Mouse (Mus musculus) T-helper 2 cell (primary cell): Measurements from ENCODE around the gene Aff3.

ENCODE experiments used
- in situ Hi-C: fragments of 300-600 bp; cut with MboI, MseI; formaldehyde crosslinking; loops from one replicate; pipeline ENCODE4 v1.15.1; 2025; ENCODE audit warnings: high pct_unique_total_duplicates

The Aff3 gene

DNA sequence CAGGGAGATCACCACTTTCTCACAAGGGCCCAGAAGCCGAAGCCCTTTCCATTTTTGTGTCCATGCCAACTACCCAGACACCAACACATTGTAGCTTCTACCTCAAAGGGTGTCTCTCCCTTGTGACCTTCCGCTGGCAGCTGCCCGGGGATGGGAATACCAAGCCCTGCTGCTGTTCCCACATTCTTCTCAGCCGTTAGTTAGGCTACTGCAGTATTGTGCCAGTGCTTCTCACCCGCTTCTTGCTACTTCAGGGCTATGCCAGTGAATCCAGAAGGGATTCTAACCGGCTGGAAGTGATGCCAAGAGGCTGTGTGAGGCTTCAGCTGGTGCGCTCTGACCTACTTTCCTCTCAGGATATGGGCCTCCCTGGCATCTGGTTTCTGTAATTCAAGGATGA, 330.5 kb downstream of the Aff3 start:
- in situ Hi-C loops: no loop called here

DNA sequence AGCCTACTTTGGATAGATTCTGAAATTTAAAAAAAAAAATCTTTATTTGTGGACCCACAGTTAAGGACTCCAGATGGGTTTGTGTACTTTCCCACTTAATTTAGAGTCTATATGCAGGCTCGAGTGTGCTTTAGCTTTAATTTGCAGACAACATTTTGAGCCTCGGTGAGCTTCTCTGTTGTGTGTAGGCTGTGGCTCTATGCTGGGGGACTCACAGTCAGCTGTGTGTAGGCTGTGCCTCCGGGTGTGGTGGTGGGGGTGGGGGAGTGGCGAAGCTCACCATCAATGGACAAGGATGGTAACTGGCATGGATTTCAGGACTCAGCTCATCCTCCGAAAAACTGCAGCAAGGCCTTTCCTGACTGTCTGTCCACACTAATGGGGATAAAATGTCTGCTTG, 331.8 kb downstream of the Aff3 start:
- in situ Hi-C loops: no loop called here

DNA sequence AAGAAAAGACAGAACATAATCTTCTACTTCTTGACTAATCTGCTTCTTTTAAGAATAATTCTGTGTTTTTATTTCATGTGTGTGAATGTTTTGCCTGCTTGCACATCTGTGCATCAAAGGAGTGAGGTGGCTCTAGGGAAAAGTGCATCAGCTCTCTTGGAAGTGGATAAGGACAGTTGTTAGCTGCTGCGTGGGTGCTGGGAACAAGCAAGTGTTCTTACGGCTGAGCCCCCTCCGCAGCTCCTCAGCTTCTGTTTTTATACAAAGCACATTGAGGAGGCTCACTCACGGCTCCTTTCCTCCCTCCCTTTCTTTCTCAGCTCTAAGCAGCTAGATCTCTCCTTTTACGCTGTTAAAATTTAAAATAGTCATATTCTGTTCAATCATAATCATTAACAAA, 340.5 kb downstream of the Aff3 start:
- in situ Hi-C loops: no loop called here

DNA sequence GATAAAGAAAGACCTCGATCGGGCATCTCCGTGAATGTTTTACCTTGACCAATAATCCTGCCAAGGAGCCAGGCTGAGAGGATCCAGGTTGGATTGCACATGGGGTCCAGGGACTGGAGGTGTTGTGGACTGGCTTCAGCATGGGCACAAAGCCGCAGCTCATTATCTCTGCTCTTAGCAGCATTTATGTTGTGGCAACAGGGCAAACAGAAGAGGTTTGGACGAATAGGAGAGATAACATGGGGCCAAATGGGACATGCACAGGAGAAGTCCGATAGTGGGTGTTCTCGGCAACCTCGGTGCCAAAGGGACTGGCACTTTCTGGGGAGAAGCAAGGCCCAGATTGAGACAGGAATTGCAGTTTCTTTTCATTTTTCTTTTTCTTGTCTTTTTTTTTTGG, 342.9 kb downstream of the Aff3 start:
- in situ Hi-C loops: no loop called here

DNA sequence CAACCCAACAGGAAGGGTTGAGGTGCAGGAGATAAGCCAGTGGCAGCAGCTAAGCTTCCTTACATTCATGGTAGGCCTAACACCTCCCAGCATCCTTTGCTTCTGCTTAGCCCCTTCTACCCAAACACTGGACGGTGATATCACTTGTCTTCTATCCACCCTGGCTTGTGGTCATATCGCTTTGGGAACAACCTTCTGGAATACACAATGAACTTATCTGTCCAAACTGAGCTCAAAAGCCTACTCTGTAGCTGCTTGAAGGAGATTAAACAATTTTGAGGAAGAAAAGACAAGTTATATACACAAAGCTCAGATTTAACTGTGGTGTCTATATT, 343.8 kb downstream of the Aff3 start:
- in situ Hi-C loops: no loop called here

DNA sequence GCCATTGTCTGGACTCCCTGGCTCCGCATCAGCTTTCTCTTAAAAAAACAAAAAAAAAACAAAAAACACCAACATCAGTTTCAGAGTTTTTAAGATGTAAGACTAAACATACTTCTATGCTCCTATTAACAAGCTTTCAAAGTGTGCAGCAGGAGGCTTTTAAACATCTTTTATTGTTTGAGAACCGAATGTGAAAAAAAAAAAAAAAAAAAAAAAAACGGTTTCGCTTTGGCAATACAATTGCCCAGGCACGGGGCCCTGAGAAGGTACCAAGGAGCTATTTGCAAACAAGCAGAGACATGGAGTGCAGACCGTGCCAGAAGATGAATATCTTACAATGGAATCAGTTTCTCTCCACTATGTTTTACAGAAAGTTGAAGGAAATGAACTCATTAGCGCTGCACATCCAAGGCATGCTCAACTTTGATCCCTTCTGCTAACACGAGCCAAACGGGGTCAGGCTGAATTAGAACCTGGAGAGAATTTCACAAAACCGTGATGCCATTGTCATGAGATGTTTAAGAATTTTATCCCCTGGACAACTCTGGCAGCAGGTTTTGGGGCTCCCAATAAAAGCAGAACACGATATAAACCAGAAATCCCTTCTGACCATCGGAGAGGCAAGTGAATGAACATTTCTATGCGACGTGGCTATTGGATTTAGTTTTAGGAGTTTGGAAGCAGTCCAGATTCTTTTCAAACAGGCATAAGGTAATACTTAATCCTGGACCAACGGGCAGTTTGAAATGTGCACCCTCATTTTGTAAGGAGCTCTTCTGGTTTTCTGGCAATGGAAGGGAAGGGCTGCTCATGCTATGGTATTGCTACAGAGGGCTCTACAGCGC, 344.4 kb downstream of the Aff3 start:
- in situ Hi-C loops: no loop called here

DNA sequence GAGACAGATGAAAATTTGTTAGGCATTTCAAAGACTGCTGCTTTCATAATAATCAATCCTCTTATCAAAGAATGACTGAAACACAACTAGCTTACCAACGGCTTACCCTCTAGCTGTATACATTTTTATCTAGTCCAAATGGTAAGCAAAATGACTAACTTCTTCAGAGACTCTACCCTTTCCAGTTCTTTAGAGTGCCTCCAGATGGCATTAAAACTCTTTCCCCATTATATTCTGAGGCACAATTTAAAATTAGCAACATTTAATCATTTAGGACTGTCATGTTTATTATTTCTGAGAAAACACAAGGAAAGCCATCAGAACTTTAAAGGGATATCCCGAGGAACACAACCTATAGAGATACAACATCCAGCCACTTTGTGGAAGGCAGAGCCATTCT, 346.1 kb downstream of the Aff3 start:
- in situ Hi-C loops: no loop called here

DNA sequence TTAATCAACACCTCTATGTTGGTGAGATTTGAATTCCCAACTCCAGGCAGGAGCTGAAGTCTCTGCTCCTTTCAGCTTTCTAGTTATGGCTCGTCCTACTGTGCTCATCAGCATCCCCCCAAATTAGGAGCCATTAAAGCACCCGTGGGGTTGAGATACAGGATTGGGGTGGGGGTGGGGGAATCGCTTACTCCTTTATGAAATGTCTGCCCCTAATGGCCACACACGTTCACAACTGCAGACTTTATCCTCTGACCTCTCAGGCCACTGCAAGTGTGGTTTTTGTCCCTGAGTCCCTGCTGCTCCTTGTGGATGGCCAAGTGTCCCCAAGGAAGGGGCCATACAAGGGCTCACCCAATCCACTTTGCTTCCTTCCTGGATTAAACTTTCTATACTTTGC, 348.8 kb downstream of the Aff3 start:
- in situ Hi-C loops: no loop called here

DNA sequence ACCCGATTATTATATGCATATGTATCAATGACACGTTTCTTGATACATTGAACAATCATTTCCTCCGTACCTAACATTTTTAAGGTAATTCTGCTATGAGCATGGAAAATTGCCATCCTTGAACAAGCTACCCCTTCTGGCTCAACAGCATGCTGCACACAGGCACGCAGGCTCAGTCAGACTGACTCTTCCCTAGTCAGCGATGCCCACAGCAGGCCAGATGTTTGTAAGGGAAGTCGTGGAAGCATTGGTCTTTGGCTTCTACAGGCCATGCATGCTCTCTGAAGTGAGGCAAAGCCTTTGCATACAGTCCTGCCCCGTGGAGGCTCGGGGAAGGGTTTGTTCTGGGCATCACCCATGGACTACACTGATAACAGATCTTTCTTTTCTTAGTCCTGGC, 354.3 kb downstream of the Aff3 start:
- in situ Hi-C loops: no loop called here

DNA sequence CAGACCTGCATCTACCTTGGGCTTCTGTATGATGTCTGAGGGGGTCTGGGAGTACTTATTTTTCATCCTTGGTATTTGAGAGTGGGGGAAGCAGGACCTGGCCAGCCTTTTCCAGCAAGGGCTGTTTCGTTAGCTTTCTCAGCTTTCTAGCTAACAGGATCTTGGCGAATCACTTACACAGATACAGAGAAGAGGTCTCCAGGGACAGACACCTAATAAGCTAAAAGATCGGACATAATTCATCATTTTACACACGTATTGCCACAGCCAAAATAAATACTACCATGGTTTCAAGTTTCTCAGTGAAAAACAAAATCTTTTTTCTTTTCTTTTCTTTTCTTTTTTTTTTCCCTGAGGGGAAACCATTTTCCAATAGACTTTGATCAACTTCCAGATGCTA, 354.7 kb downstream of the Aff3 start:
- in situ Hi-C loops: no loop called here

DNA sequence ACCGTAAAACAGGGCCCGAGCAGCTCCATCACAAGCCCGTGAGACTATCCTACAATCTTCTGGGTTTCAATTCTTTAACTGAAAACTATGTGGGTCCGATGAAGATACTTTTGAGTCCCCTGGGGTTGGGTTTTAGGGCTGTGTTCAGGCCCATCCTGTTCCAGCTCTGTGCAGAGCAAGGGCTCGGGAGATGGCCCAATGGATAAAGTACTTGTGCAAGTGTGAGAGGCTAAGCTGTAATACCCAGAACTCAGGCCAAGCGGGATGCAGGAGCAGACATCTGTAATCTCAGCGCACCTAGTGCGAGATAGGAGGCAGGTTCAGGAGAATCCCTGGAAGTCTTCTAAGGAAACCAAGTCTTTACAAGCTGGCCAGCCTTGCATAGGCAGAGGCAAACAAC, 355.4 kb downstream of the Aff3 start:
- in situ Hi-C loops: no loop called here

DNA sequence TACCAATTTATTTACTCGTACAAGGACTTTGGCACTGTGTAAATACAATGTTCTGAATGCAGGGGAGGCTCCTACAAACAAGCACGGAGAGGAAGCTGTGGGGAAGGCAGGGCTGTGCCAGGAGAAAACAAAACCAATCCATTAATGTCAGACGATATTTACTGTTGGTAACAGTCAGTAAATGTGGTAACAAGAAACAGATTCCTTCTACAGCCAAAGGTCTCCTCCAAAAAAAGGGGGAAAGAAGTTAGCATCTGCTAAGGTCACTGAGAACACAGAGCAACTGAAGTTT, 356.1 kb downstream of the Aff3 start:
- in situ Hi-C loops: no loop called here

DNA sequence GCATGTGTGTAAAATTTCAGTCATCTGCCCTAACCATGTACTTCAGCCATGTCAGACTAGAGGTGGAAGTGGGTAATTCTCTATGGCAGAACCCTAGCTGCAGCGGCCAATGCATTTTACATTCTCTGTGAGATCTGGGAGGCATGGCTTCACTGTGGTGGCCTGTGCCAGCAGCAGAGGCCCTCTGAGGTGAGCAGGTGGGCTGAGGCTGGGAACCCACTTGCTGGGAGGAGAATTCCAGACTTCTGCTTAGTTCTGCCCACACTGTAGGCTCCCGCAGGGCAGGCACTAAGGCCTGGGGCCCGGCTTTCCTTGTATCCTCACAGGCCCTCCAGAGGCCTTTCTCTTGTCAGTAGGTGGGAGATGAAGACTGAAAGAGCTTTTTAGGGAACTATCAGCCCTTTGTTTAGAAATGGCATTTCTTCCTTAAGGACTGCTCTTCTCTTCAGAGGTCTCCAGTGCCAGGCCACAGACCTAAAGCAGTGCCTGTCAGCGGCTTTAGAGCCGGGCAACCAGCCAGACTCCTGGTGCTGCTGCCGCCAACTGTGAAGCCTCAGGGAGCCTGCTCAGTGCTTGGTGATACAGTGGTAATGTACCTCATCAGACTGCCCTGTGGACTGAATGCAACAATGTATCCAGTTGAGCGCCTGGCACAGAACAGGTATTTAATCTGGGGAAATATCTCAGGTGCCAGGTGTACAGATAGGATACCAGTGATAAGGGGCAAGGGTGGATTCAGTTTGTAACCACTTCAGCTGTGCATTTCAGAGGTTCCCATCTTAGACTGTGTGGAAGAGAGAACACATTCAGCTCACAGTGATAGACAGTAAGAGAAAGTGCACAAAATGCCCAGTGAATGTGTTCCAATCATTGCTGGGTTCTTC, 356.7 kb downstream of the Aff3 start:
- in situ Hi-C loops: no loop called here

DNA sequence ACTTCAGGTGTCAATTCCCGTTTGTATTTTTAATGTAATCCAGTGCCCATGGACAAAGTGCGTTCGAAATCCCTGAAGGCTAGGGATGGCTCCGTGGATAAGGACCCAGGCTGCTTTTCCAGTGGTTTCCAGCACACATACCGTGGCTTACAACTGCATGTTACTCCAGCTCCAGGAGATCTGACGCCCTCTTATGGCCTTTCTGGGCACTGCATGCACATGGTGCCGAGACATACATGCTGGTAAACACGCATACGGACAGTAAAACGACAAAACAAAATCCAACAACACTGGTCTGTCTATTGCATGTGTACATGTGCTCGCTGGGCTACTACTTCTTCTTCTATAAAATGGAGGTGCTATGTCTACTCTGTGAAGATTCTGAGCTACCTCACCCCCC, 357.5 kb downstream of the Aff3 start:
- in situ Hi-C loops: no loop called here

DNA sequence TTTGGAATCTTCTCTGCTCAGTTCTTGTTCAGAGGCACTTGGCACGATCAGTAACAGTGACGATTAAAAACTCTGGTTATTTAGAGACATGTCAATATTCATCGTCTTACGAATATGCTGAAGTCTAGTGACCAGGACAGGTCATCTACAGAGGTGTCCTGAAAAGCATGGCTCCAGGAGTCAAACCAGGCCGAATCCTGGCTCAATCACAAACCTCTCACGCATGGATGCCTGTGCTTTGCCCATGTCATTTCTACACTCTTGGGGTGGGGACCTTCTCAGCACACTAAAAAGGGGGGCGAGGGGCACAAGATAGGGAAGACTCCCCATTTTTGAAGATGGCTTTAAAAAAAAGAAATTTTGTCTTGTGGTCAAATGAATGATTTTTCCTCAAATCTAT, 358.6 kb downstream of the Aff3 start:
- in situ Hi-C loops: no loop called here

DNA sequence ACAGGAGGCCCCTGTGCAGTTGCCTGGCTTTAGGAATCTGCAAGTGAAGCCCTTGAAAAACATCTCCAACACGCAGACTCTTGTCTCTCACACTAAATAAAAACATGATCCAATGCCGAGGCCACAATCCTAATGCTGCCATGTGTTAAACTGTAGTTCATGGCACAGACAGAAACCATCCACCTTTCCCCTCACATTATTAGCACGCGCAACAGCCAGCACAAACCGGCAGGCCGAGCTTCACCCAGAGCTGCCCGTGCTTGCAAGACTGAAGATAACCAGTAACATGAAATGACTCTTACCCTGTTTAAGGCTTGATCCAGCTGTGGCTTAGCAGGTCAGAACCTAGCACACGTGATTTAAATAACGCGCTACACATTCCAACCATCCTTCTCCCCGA, 360.4 kb downstream of the Aff3 start:
- in situ Hi-C loops: no loop called here

DNA sequence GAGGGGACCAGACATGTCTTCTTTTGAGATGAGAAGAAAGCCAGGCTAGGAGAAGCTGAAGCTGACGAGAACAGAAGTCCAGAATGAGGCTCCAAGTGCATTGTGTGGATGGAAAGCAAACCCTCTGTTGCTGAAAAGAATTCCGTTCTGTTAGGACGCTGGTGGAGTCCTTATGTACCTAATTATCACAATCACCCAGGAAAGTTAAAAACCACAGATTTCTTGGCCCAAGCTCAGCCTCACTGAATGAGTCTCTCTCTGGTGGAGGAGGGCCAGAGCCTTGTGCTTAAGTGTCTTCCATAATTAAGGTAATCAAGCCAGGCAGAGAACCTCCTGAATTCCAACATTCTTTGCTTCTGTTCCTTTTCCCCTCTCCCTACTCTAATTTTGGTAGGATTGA, 366.5 kb downstream of the Aff3 start:
- in situ Hi-C loops: no loop called here

DNA sequence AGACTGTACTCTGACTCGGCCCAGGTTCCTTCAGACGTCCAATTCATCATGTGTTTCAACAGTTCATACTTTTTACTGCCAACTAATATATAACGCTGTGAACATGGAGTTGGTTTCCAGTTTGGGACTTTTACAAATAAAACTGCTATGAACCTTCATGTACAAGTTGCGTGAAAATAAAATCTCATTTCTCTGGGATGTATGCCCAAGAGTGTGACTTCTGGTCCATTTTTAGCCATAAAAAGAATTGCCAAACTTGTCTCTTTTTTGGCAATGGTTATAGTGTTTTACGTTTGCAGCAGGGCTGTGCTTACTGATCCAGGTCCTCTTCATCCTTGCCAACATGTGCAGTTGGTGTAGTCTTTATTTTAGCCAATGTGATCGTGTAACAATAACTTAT, 369.8 kb downstream of the Aff3 start:
- in situ Hi-C loops: no loop called here

DNA sequence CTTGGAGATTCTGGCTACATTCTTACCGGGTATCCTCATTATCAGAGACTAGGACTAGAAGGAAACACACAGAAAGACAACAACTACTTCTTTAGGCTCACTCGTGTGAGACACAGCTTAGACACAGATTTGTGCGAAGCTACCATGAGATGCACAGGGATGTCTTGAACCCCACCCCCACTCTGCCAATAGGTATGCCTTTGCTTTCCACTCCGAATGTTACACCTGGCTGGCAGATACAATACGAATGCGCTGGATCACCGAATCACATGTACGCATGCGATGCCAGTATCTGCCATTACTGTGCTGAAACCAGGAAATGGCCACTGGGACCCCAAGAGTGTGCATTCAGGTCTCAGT, 370.4 kb downstream of the Aff3 start:
- in situ Hi-C loops: no loop called here

DNA sequence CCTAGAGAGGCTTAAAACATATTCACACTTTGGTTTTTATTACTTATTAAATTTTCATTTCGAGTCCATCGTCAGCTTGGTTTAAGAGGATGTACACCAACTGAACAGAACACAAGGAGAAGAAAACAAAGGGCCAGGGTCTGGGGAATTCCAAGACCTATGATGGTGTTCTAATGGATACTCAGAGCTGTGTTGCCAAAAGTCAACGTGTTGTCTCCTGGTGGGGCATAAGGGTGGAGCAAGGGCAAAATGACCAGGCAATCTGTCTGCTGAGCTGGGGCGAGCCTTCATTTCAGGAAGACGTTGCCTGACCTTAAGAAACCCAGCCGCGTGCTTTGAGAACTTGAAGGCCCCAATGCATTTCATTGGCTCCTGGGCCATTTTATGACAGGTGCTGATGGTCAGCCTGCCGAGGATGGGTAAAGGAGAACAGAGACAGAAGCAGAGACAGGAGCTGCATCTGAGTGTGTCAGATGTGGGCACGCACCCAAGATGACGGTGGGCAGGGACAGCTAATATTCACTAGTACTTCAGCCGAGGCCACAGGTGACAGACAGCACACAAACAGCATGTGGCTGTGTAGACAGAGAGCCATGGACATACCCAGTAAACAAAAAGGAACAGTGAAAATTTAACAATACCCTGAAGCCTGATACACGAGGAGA, 371.0 kb downstream of the Aff3 start:
- in situ Hi-C loops: no loop called here

DNA sequence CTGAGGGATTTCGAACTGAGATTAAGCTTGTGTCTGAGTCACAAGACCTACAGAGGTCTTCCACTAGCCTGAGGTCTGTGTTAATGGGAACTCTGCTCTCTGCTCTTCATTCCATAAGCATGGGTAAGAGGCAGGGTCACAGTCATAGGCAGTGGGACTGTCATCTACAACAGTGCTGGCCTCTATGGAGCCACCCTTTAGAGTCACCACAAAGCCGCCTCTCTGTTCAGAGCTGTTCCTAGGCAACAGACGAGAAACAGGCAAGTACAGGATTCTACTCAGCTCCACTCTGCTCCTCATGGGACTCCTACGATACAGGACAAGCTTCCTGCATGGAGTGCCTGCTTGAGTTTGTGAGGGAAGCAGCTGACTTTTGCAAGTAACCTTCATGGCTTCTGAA, 371.9 kb downstream of the Aff3 start:
- in situ Hi-C loops: no loop called here

DNA sequence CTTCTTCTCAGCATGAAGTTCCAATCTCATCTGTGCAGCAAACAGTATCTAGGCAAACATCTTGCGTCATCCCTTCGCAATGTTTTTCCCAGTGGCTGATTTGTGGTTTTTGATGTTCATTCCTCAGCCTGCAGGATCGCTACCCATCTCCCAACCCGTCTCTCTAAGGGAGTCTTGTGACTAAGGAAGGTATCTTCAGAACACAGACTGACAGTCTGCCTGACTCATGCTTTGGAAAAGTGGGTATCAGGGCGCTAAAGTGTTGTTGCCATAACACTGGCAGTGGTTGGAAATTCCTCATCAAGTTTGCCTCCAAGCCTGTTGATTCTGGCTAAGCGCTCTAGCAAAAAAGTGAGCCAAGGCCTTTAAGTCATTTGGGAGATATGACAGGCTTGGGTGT, 372.8 kb downstream of the Aff3 start:
- in situ Hi-C loops: no loop called here

DNA sequence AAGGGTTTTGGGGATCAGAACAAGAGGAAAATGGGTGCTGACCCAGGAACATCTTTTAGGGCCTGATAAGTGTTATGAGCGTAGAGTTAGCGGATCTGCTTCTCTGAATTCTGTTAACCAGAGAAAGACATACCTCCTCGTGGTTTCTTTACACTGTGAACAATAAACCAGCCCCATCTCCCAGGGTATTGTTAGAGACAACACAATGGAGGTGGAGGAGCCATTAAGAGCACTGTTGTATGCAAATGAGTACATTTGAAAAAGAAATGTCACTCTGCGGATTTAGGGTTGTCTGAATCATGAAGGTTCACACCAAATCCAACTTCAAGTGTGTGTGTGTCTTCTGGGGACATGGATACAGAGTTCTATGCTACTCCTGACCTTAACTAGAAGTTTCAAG, 373.3 kb downstream of the Aff3 start:
- in situ Hi-C loops: no loop called here
